Mouse (Mus musculus) limb, embryonic 14.5 days (tissue): ENCODE measurements around the gene Polr3g. TPM values are rescaled to one million over a fixed set of nuclear protein-coding genes. Genes with fewer than 3 reads are reported as not detected.

ENCODE experiments used
- ATAC-seq: fragments of 200-750 bp; cut with Nextera tagmentation; 2 replicates; pipeline ENCODE4 v1.8.0; 2017; ENCODE audit warnings: low read depth, moderate number of reproducible peaks, moderate TSS enrichment; ENCODE audit not compliant: low FRiP score
- DNase-seq: peaks from one replicate; pipeline ENCODE4 v3.0.0-alpha.2; 2015; ENCODE audit warnings: low spot score
- H3K27ac ChIP-seq: fragments of 300-500 bp; sonication (generic); replicated peaks from 2 replicates; pipeline ENCODE4 v1.5.1; 2014; ENCODE audit warnings: low read depth, mild to moderate bottlenecking, low read length, moderate library complexity, mixed read lengths
- H3K27me3 ChIP-seq: fragments of 300-500 bp; sonication (generic); 2 replicates; pipeline ENCODE4 v1.6.1; 2014; ENCODE audit warnings: low read length, mixed read lengths; ENCODE audit not compliant: control insufficient read depth, insufficient read depth
- H3K36me3 ChIP-seq: fragments of 300-500 bp; sonication (generic); 2 replicates; pipeline ENCODE4 v1.6.1; 2014; ENCODE audit warnings: mild to moderate bottlenecking, low read length, moderate library complexity, mixed read lengths; ENCODE audit not compliant: control insufficient read depth, insufficient read depth
- H3K4me1 ChIP-seq: fragments of 300-500 bp; sonication (generic); 2 replicates; pipeline ENCODE4 v1.6.1; 2014; ENCODE audit warnings: antibody characterized with exemption, low read length, mixed read lengths; ENCODE audit not compliant: control insufficient read depth, insufficient read depth
- H3K4me2 ChIP-seq: fragments of 300-500 bp; sonication (generic); replicated peaks from 2 replicates; pipeline ENCODE4 v1.6.1; 2014; ENCODE audit warnings: low read depth, mild to moderate bottlenecking, low read length, moderate library complexity; ENCODE audit not compliant: severe bottlenecking
- H3K4me3 ChIP-seq: fragments of 300-500 bp; sonication (generic); replicated peaks from 2 replicates; pipeline ENCODE4 v1.5.1; 2014; ENCODE audit warnings: low read length
- H3K9ac ChIP-seq: fragments of 300-500 bp; sonication (generic); 2 replicates; pipeline ENCODE4 v1.6.1; 2014; ENCODE audit warnings: mild to moderate bottlenecking, low read depth, low read length, moderate library complexity; ENCODE audit not compliant: severe bottlenecking
- H3K9me3 ChIP-seq: fragments of 300-500 bp; sonication (generic); 2 replicates; pipeline ENCODE4 v1.6.1; 2016; ENCODE audit warnings: low read length; ENCODE audit not compliant: control insufficient read depth
- POLR2A ChIP-seq: fragments of 200-500 bp; IDR thresholded peaks from 2 replicates; pipeline ENCODE4 v1.8.0; 2012; ENCODE audit warnings: inconsistent platforms, mild to moderate bottlenecking, moderate library complexity, borderline replicate concordance; ENCODE audit not compliant: insufficient read depth, insufficient read length; ENCODE audit errors: extremely low read depth
- WGBS: fragments of 180-500 bp; shearing (Covaris S2); extraction: QIAGEN DNeasy Blood & Tissue Kit; methylation state at CpG from one replicate; pipeline ENCODE4 v1.1.7; 2014; 5-methylcytosine and 5-hydroxymethylcytosine counted together
- polyA plus RNA-seq, 2 experiments: library from polyadenylated mRNA; depleted of rRNA in 1 of 2; stranded (reverse) in 1 of 2; unstranded in 1 of 2; fragments of >200 nt; fragmentation: Nextera tagmentation in 1 of 2; extraction: Ambion mirVana in 1 of 2; gene quantifications; 2 replicates each; pipeline versions ENCODE4 v1.2.1 to v1.2.3; 2012 to 2014

Gene Polr3g
- polyA plus RNA-seq, 2 experiments = 15.0 to 31.1 TPM

- no peak overlapping the region for H3K27ac ChIP-seq
- no peak overlapping the region for H3K9ac ChIP-seq
- no peak overlapping the region for H3K4me2 ChIP-seq
- TF ChIP-seq POLR2A = no peak
- WGBS = 90% methylated on average over 1 of the region's 1 CpGs
- H3K27me3 ChIP-seq = no peaks in the 10 kb centered on the region
- no peak for ATAC-seq
- H3K36me3 ChIP-seq = no peaks in the 10 kb centered on the region
- no peak for DNase-seq
- no peak overlapping the region for H3K4me3 ChIP-seq
- no peaks in the 10 kb centered on the region; the same call in 1 of the 2 replicates for H3K9me3 ChIP-seq
- peaks cover 8% of the 10 kb centered on the region for H3K4me1 ChIP-seq
Observed at GRCm38 (mm10) chr13:81713896-81714295, 3.1 kb upstream of the Polr3g start.

- peak overlapping the region; percentile 65 for H3K9ac ChIP-seq
- H3K27me3 ChIP-seq = no peaks in the 10 kb centered on the region
- H3K9me3 ChIP-seq = no peaks in the 10 kb centered on the region; the same call in 1 of the 2 replicates
- H3K4me2 ChIP-seq = peak overlapping the region; percentile 97
- no peak for ATAC-seq
- no peaks in the 10 kb centered on the region for H3K36me3 ChIP-seq
- no peak for TF ChIP-seq POLR2A
- no peak for DNase-seq
- H3K27ac ChIP-seq = peak overlapping the region; percentile 80
- H3K4me1 ChIP-seq = peaks cover 8% of the 10 kb centered on the region
- peak overlapping the region; percentile 80 for H3K4me3 ChIP-seq
- WGBS = 1% methylated on average over 40 of the region's 42 CpGs
Observed at GRCm38 (mm10) chr13:81711546-81712371, 946 bp upstream of the Polr3g start.

GRCm38 (mm10) chr13:81710266-81710665, 547 bp downstream of the Polr3g start:
- TF ChIP-seq POLR2A = no peak
- no peak for ATAC-seq
- peak overlapping the region; percentile 97 for H3K4me2 ChIP-seq
- peak overlapping the region; percentile 65 for H3K9ac ChIP-seq
- H3K36me3 ChIP-seq = no peaks in the 10 kb centered on the region
- 0 out of 2 replicates have a peak overlapping the region, but pooled peaks have one; percentile 80 for H3K27ac ChIP-seq
- peak overlapping the region; percentile 80 for H3K4me3 ChIP-seq
- 1% methylated on average over 7 of the region's 7 CpGs for WGBS
- DNase-seq = no peak
- H3K27me3 ChIP-seq = no peaks in the 10 kb centered on the region
- H3K4me1 ChIP-seq = peaks cover 8% of the 10 kb centered on the region
- H3K9me3 ChIP-seq = no peaks in the 10 kb centered on the region

- no peak for TF ChIP-seq POLR2A
- peaks cover 8% of the 10 kb centered on the region for H3K4me1 ChIP-seq
- DNase-seq (no peak), ATAC-seq (no peak)
- no peaks in the 10 kb centered on the region for H3K36me3 ChIP-seq
- peak overlapping the region; percentile 97 for H3K4me2 ChIP-seq
- H3K27ac ChIP-seq = no peak overlapping the region
- no peaks in the 10 kb centered on the region for H3K27me3 ChIP-seq
- H3K4me3 ChIP-seq = peak overlapping the region; percentile 80
- WGBS = 41% methylated on average over 4 of the region's 4 CpGs
- H3K9ac ChIP-seq = peak overlapping the region; percentile 65; the same call in 1 of the 2 replicates
- H3K9me3 ChIP-seq = no peaks in the 10 kb centered on the region
Observed at GRCm38 (mm10) chr13:81709805-81710204, 1.0 kb downstream of the Polr3g start.

- Histone ChIP-seq H3K27me3 (no peaks in the 10 kb centered on the region), H3K27ac (no peak overlapping the region), H3K4me2 (no peak overlapping the region), H3K4me1 (peaks cover 10% of the 10 kb centered on the region), H3K4me3 (no peak overlapping the region), H3K9me3 (no peaks in the 10 kb centered on the region), H3K9ac (no peak overlapping the region), H3K36me3 (no peaks in the 10 kb centered on the region)
- no peak for TF ChIP-seq POLR2A
- WGBS = 92% methylated on average over 5 of the region's 5 CpGs
- no peak for ATAC-seq
- DNase-seq = no peak
Observed at GRCm38 (mm10) chr13:81706311-81706710, 4.5 kb downstream of the Polr3g start.
